Mouse (Mus musculus) intestine, embryonic 14.5 days (tissue): Measurements from ENCODE around the gene Il9r. TPM values are rescaled to one million over a fixed set of nuclear protein-coding genes. Genes with fewer than 3 reads are reported as not detected.

Experiments used
- ATAC-seq: fragments of 200-750 bp; cut with Nextera tagmentation; replicated peaks from 2 replicates; pipeline ENCODE4 v1.8.0; 2017; ENCODE audit warnings: low read depth, moderate number of reproducible peaks, moderate TSS enrichment, moderate library complexity; ENCODE audit not compliant: low FRiP score, low TSS enrichment
- DNase-seq: peaks from one replicate; pipeline ENCODE4 v3.0.0-alpha.2; 2018; ENCODE audit warnings: low spot score
- H3K27ac ChIP-seq: fragments of 300-500 bp; sonication (generic); 2 replicates; pipeline ENCODE4 v1.5.1; 2014; ENCODE audit warnings: low read depth, mild to moderate bottlenecking, control low read depth
- H3K27me3 ChIP-seq: fragments of 300-500 bp; sonication (generic); replicated peaks from 2 replicates; pipeline ENCODE4 v1.6.1; 2014; ENCODE audit warnings: low read length, control low read depth; ENCODE audit not compliant: control insufficient read depth, insufficient read depth
- H3K36me3 ChIP-seq: fragments of 300-500 bp; sonication (generic); 2 replicates; pipeline ENCODE4 v1.6.1; 2014; ENCODE audit warnings: low read length, control low read depth; ENCODE audit not compliant: control insufficient read depth, insufficient read depth
- H3K4me1 ChIP-seq: fragments of 300-500 bp; sonication (generic); replicated peaks from 2 replicates; pipeline ENCODE4 v1.6.1; 2014; ENCODE audit warnings: low read length, control low read depth, mixed read lengths; ENCODE audit not compliant: control insufficient read depth, insufficient read depth
- H3K4me2 ChIP-seq: fragments of 300-500 bp; sonication (generic); 2 replicates; pipeline ENCODE4 v1.6.1; 2014; ENCODE audit warnings: low read length
- H3K4me3 ChIP-seq: fragments of 300-500 bp; sonication (generic); 2 replicates; pipeline ENCODE4 v1.5.1; 2014; ENCODE audit warnings: low read depth, low read length, control low read depth, mixed read lengths
- H3K9ac ChIP-seq: fragments of 300-500 bp; sonication (generic); 2 replicates; pipeline ENCODE4 v1.6.1; 2014; ENCODE audit warnings: mild to moderate bottlenecking, low read length
- H3K9me3 ChIP-seq: fragments of 300-500 bp; sonication (generic); 2 replicates; pipeline ENCODE4 v1.6.1; 2016; ENCODE audit warnings: low read length, control low read depth; ENCODE audit not compliant: control insufficient read depth
- WGBS: fragments of 180-500 bp; shearing (Covaris S2); extraction: QIAGEN DNeasy Blood & Tissue Kit; methylation state at CpG from one replicate; pipeline ENCODE4 v1.1.7; 2014; 5-methylcytosine and 5-hydroxymethylcytosine counted together
- polyA plus RNA-seq: library from polyadenylated mRNA; unstranded; fragments of >200 nt; fragmentation: Nextera tagmentation; extraction: Ambion mirVana; gene quantifications from 2 replicates; pipeline ENCODE4 v1.2.1, GENCODE M21; 2014

The Il9r gene
- polyA plus RNA-seq, 1 experiment from 2014 or later = not detected

GRCm38 (mm10) chr11:32231125-32231524 lies 31.0 kb upstream of the Il9r start:
- Histone ChIP-seq H3K4me2 (no peak overlapping the region), H3K36me3 (peaks cover 72% of the 10 kb centered on the region), H3K27me3 (no peaks in the 10 kb centered on the region), H3K27ac (no peak overlapping the region), H3K9me3 (no peaks in the 10 kb centered on the region), H3K4me3 (no peak overlapping the region), H3K9ac (no peak overlapping the region), H3K4me1 (peaks cover 18% of the 10 kb centered on the region)
- ATAC-seq = no peak
- no peak for DNase-seq
- WGBS = 95% methylated on average over 2 of the region's 2 CpGs

DNA sequence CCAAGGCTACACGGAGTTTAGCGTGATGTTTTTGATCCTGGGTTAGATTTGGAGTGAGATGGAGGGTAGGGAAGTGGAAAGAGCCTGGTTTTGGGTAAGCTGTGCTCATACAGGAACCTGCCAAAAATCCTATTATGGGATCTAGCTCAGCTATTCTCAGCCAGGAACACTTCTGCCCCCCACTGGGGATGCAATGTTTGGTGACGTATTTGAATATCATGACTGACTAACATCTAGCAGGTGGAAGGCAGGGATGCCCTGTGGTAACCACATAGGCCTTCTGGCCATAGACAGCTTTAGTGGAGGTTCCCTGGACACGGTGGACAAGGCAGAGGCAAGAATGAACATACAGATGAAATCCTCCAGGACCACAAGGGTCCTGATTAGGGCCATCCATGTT lies 30.1 kb upstream of the Il9r start:
- DNase-seq (no peak), ATAC-seq (no peak)
- H3K27me3 ChIP-seq = no peaks in the 10 kb centered on the region
- 83% methylated on average over 4 of the region's 4 CpGs for WGBS
- no peak overlapping the region for H3K27ac ChIP-seq
- peaks cover 20% of the 10 kb centered on the region for H3K4me1 ChIP-seq
- H3K9me3 ChIP-seq = no peaks in the 10 kb centered on the region
- no peak overlapping the region for H3K9ac ChIP-seq
- H3K36me3 ChIP-seq = peaks cover 70% of the 10 kb centered on the region
- no peak overlapping the region for H3K4me2 ChIP-seq
- H3K4me3 ChIP-seq = no peak overlapping the region

DNA sequence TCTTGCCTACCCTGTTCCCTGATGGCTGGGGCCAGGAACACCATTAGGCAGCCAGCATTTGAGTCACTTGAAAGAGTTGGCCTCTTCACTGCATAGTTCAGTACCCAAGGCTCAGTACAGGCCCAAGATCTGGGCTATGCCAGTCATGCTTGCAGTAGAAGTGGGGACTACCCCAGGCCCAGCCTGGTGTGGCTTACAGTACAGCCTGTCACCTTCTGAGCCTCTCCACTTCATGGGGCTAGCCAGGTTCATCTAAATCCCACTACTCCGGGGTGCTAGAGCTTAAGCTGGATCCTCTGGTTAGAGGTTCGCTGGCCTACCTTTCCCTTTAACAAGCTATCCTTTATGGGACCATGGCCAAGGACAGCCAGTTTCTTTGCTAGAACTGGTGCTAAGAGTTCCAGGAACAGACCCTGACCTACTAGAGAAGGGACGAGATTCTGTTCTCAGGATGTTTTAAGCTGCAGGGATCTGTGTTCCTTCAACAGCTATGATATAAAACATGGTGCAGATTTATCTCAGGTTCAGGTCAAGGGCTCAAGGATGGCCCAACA lies 28.3 kb upstream of the Il9r start:
- no peaks in the 10 kb centered on the region for H3K27me3 ChIP-seq
- H3K36me3 ChIP-seq = peaks cover 54% of the 10 kb centered on the region
- no peaks in the 10 kb centered on the region for H3K9me3 ChIP-seq
- DNase-seq (no peak), ATAC-seq (no peak)
- no peak overlapping the region for H3K4me2 ChIP-seq
- no peak overlapping the region for H3K4me3 ChIP-seq
- peaks cover 25% of the 10 kb centered on the region for H3K4me1 ChIP-seq
- WGBS = 75% methylated on average over 3 of the region's 3 CpGs
- H3K27ac ChIP-seq = no peak overlapping the region
- H3K9ac ChIP-seq = no peak overlapping the region

GRCm38 (mm10) chr11:32227555-32227954 lies 27.5 kb upstream of the Il9r start:
- Histone ChIP-seq H3K36me3 (peaks cover 46% of the 10 kb centered on the region), H3K4me3 (no peak overlapping the region), H3K9me3 (no peaks in the 10 kb centered on the region), H3K27ac (no peak overlapping the region), H3K4me1 (peaks cover 31% of the 10 kb centered on the region), H3K4me2 (0 out of 2 replicates have a peak overlapping the region, but pooled peaks have one; percentile 79), H3K9ac (no peak overlapping the region), H3K27me3 (no peaks in the 10 kb centered on the region)
- no peak for DNase-seq
- no peak for ATAC-seq
- WGBS = 89% methylated on average over 9 of the region's 9 CpGs

DNA sequence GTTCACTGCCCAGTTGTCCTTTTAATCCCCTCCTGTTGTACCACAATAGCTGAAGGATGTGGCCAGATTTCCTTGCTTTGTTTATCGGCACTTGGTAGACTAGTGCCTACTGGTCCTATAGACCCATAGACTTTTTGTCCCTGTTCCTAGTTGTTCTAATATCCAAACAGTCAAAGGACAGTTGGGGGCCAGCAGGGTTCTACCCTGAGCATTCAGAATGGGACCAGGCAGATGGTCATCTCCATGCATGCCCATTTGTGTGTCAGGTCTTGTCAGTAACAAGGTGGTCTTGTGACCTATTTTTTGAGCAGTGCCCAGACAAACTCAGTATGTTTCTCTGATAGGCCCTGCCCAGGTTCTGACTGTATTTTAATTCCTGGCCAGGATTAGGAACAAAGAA lies 27.0 kb upstream of the Il9r start:
- WGBS = 43% methylated on average over 1 of the region's 1 CpGs
- ATAC-seq (no peak), DNase-seq (no peak)
- peaks cover 41% of the 10 kb centered on the region for H3K36me3 ChIP-seq
- H3K4me1 ChIP-seq = peaks cover 35% of the 10 kb centered on the region
- H3K9ac ChIP-seq = peak overlapping the region; percentile 71
- H3K27ac ChIP-seq = peak overlapping the region; percentile 93
- peak overlapping the region; percentile 64 for H3K4me3 ChIP-seq
- no peaks in the 10 kb centered on the region for H3K9me3 ChIP-seq
- H3K27me3 ChIP-seq = no peaks in the 10 kb centered on the region
- H3K4me2 ChIP-seq = peak overlapping the region; percentile 79

- WGBS = 3% methylated on average over 47 of the region's 47 CpGs
- ATAC-seq = peak; percentile 64
- no peaks in the 10 kb centered on the region for H3K9me3 ChIP-seq
- peak; percentile 89 for DNase-seq
- H3K4me2 ChIP-seq = peak within 1 kb of the TSS; percentile 79
- peak within 1 kb of the TSS; percentile 71 for H3K9ac ChIP-seq
- peaks cover 35% of the 10 kb centered on the region for H3K4me1 ChIP-seq
- no peaks in the 10 kb centered on the region for H3K27me3 ChIP-seq
- peak within 1 kb of the TSS; percentile 64 for H3K4me3 ChIP-seq
- H3K36me3 ChIP-seq = peaks cover 33% of the 10 kb centered on the region
- H3K27ac ChIP-seq = peak within 1 kb of the TSS; percentile 93
Observed at GRCm38 (mm10) chr11:32226124-32226871, 26.2 kb upstream of the Il9r start, which contains the start of gene Mpg. Gene Mpg (plus strand): TSS chr11:32226505.

DNA sequence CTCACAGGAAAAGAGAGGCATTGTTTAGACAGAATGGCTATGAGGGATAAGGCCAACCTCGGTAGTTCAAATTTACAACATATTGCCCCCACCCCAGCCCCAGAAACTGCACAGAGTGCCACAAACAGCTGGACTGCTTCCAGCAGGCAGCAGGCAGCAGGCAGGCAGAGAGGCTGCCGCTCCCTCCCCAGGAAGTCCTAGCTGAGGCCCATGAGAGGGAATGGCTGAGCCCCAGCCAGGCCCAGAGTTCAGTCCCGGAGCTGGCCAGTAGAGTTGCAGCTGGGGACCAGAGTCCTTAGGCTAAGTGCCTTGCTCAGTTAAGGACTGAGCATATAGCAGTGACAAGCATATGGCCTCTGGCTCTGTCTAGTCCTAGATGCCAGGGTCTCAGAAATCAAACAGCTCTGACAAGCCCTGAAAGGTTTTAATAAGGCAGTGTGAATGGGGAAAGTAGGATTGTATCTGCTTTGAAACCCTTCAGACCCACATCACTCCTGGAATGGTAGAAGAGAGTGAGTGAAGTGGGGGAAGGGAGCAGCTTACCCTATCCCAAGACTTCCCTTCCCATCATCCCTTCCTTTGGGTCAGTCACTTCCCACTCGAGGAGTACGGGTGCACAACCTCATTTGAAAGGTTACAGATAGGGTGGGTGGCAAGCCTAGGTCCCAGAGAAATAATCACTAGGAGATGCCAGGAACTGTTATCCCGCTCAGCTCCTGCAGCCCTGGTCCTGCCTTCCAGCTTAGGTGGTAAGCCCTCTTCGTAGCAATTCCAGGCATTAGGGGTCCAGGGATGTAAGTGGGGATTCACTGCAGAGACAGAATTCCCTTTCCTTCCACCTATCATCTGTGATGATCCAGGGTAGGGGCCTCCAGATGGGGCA lies 25.4 kb upstream of the Il9r start:
- ATAC-seq (no peak), DNase-seq (peak; percentile 64)
- Histone ChIP-seq H3K9ac (no peak overlapping the region), H3K4me2 (peak overlapping the region; percentile 22; the same call in 1 of the 2 replicates), H3K9me3 (no peaks in the 10 kb centered on the region), H3K36me3 (peaks cover 25% of the 10 kb centered on the region), H3K27ac (peak overlapping the region; percentile 93), H3K4me1 (peaks cover 41% of the 10 kb centered on the region), H3K27me3 (no peaks in the 10 kb centered on the region), H3K4me3 (no peak overlapping the region)
- WGBS = 42% methylated on average over 7 of the region's 7 CpGs

DNA sequence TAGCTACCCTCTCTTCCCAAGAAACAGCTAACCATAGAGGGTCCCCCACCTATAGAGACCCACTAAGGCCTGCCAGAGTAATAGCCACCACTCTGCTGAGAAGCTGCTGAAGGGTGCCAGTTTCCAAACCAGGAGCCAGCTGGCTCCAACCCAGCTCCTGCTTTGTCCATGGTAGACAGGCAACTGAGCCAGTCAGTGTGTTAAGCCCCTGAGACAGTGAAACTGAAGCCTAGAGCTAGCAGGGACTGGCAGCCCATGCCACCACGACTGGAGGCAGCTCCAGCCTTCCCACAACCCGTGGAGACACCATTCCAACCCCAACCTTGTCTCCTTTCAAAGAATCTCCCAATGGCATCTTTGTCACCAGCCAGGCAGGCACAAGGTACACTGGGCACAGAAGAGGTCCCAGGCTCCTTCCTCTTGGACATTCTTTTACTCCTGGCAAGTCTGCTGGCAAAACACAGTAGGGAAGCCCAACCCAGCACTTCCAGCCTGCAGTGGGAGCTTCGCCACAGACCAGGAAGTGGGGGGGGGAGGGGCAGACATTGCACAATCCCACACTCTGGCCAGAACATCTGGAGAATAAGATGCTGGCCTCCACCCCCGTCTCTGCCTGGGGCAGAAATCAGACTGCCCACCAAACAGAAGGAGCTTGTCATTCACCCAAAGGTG lies 24.5 kb upstream of the Il9r start:
- H3K4me2 ChIP-seq = peak overlapping the region; percentile 22; the same call in 1 of the 2 replicates
- H3K27ac ChIP-seq = peak overlapping the region; percentile 93
- H3K4me1 ChIP-seq = peaks cover 46% of the 10 kb centered on the region
- no peak overlapping the region for H3K4me3 ChIP-seq
- no peak overlapping the region for H3K9ac ChIP-seq
- H3K9me3 ChIP-seq = no peaks in the 10 kb centered on the region
- ATAC-seq (no peak), DNase-seq (peak; percentile 78)
- 19% methylated on average over 4 of the region's 4 CpGs for WGBS
- H3K27me3 ChIP-seq = no peaks in the 10 kb centered on the region
- peaks cover 16% of the 10 kb centered on the region for H3K36me3 ChIP-seq
